Mouse (Mus musculus) layer of hippocampus, adult 9-10 months (tissue): ENCODE measurements at regions not wholly inside any gene's neighbourhood (a gene's known extent, or its start where the extent isn't known, plus 50 kb on each side); places are given as distances from the start of the nearest gene placed in this dataset.
A peak's percentile ranks its signal among the peaks of the same experiment; 100 is the strongest.

Experiments used
- DNase-seq: peaks from one replicate; pipeline ENCODE4 v3.0.0; 2022; ENCODE audit warnings: low spot score

DNA sequence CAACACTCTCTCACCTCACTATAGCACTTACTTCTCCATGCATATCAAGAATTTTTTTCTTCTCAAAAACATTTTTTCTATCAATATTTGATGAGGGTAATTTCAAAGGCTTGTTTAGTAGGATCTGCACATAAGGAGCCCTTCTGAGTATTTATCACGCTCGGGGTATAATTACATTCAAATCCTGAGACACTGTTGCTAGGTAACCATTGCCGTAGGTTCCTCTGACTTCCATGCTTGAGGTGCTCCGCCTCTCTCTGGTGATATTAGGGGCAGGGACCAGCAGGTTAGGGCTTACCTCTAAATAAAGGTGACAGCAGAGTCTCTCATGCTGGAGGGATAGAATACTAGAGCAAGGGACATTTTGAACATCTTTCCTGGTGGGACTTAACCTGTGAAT, 54.4 kb upstream of the 9630041A04Rik start:
- DNase-seq = no peak

DNA sequence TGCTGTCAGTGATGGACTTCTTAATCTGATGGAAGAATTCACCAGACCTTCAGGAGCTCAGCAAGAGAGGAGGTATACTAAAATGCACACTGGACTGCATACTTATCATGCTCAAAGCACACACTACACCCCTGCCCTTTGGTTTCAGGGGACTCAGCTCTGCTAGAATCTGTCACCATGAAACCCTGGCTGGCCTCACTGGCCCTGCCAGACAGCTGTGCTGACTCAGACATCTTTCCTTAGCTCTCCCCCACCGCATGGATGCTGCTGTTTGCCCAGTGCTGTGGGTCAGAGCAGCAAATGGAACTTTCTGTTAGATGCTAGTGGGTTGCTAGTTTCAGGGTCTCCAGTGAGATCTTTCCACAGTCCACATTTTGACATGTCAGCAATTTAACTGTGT, 64.9 kb upstream of the 9630041A04Rik start:
- no peak for DNase-seq

DNA sequence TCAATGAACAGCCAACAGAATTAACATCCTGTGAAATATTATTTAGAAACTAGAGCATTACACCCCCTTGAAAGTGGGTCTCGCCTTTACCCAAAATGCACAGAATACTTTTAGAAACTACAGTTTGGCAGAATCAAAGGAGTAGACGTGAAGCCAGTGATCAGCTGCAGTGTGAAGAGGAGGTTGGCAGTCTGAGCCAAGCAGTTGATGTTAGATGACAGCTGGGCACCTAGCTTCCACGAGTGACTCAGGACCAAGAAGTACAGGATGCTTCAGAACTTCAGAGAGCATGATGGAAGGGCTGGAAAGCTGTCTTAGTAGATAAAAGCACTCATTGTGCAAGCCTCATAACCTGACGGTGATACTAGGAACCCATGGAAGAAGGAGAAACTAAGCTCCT, 65.6 kb upstream of the 9630041A04Rik start:
- no peak for DNase-seq

DNA sequence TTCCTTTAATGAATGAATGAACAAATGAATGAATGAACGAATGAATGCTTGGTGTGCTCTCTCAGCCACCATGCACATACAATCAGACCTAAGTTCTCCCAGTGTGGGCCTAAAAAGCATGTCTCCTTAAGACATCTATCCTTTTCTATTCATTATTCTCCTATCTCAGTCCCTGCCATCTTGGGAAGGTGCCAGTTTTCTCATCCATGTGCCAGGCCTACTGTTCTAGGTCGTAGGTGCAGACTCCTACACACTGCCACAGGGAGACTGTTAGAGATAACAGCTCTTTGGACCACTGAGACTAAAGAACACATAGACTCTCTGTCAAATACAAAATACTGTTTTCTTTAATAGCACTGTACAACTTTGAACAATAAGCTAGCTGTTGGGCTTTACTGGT, 66.2 kb upstream of the 9630041A04Rik start:
- DNase-seq = no peak

DNA sequence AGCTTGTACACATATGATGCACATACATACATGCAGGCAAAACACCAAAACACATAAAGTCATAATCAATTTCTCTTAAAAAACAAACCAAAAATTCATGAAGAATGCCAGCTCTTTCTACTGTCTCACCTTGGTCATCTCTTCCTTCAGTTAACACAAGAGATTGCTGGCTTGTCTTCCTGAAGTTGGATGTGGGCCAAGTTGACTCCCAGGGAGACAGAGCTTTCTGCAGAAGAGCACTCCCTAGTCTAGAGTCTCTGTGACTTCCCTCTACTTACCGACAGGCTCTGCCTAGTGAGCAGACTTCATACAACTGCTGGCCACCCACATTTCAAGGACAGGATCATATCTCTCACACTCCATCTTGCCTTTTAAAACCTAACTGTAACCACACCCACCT, 70.7 kb upstream of the 9630041A04Rik start:
- DNase-seq = no peak

DNA sequence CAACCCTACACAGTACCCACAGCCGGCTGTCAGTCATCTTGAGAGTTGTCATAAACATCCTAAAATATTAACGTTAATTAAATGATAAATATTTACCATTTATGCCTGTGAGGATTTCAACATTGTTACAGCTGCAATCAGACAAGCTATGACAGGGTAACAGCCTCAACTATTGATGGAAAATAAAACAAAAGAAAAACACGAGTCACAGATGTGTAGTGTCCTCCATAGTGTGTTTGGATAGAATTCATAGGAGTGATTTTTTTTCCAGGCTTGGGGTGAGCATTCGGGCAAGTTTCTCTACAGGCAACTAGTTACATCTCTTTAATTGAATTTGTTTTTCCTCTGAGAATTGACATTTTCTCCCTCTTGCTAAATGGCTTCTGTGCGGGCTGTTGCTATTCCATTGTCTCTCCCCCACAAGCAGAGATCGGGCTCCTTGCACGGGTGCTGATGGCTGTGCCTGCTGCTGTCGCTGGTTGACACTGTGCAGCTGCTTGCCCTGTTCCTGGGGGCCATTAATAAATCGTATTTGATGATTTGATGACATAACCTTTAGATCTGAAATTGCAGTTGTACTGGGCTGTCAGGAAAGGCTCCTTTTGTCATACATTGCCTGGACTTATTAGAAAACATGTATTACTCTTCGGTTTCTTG, 120.6 kb upstream of the 9630041A04Rik start:
- no peak for DNase-seq

DNA sequence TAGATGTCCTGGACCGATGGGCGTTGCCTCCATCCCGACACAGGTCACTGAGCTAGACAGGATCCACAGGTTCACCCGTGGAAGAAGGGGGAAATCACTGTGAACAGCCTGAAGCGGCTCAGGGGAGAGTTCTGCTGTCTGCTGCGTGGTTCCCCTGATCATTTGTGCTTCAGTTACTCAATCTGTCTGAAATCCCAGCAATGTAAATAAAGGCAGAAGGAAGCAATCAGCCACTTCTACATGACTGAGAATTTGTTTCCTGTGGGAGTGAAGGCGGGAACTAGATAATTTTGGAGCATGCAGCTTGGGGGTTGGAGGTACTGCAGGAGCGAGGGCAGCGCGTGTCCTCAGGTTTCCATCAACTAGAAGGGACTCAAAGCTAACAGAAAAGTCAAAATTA, 122.3 kb upstream of the 9630041A04Rik start:
- no peak for DNase-seq

DNA sequence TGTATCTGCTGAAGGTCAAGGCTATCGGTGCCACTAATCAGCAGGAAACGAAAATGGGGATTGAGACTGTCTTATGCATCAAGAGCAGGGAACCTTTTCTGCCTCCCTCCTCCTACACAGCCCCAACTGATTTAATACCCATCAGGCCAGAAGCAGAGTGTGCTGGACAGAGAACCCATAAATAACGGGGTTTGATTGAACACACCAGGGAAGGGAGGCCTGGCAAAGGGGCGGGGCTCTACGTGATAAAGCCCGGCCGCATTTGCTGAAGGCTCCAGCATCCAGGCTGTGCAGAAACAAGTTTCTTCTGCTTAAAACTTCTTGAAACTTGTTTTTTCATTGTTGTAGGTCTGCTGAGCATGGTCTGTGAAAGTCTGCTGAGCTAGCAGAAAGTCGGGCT, 127.4 kb upstream of the 9630041A04Rik start:
- DNase-seq = no peak

DNA sequence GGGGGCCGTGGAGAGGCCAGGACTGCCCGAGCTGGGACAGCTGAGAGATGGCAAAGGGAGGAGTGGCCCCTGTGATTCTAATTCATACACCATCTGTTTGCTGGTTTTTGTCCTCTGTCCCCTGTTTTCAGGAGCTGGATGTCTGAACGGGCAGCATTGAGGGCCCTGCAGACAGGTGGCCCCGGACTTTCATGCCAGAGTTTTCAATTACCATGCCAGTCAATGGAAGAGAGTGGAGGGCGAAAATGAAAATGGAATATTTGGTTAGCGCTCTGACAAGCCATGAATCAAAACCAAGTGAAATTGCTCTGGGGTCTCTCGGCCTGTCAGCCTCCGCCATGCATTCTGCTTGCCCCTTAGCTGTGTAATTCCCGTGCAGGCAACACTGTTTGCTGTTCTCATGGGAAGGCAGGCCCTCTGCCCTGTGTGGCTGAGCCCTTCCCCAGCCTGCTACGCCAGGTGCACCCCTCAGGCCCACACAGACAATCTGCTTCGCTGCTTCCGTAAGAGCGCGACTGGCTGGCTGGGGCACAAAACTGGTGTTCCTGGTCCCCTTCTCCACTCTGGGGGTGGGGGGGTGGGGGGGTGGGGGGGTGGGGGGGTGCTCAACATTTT, 127.9 kb upstream of the 9630041A04Rik start:
- DNase-seq = no peak

DNA sequence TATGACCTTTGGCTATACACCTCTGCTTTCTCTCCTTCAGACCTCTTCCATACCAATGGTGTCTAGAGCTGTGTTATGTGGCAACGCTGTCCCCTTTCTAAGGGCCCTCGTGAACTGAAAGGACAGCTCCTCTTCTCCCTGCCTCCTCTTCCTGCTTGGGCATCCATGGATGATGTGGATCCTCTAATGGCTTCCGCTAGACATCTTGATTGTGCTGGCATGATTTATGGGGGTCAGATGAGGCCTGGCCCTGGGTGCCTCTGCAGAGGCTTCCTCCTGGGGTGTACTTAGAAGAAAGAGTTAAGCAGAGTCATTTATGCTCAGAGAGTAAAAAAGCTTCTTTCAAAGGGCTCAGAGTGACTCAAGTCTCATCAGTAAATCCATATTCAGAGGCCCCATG, 131.5 kb upstream of the 9630041A04Rik start:
- DNase-seq = no peak

DNA sequence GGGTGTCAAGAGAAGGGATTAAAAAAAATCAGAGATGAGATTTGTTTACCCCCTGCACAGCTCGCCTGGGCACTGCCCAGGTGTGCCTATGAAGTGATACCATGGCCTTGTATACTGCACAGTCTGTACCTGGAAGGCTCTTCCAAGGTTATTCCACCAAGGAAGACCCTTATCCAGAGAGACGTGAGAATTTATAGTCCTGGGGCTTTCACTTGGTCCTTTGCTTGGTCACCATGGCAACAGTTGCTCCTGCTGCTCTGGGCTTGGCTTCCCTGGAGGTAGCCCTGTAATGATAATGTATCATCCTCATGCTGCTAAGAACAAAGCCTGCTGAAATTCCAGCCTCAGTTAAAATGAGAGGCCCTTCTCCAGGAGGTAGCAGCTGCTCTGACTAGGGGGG, 143.7 kb upstream of the 9630041A04Rik start:
- DNase-seq = no peak

DNA sequence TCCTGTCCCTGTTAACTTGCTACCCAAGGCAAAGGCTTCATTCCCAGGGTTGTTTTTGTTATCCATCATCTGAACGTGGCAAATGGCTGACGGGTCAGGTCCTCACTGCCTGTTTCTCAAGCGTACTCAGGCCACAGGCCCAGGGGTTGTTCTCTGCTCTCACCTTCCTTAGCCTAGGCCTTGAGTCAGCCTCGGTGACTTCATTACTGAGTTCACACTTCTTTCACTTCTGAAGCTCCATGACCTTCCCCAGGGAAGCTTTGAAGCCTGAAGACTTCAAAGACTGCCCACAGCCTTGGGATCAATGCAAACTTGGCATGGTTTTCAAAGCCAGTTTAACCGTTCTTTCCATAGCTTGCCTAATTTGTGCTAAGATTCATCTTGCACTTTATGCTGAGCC, 145.3 kb upstream of the 9630041A04Rik start:
- DNase-seq = no peak

DNA sequence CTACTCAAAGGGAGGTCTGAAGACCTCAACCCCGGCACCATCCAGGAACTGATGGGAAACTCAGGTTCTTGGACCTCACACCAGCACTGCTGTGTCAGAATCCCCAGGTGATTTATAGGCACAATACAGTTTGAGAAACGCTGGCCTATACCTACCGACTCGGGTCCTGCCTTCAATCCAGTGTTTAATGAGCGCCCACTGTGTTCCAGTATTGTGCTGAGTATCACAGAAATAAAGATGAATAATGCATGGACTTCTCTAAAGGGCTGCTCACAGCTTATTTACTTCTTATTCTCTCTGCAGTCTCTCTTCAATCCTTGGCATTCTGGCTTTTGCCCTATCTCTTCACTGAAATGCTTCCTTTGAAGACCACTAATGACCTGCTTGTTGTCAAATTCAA, 146.8 kb upstream of the 9630041A04Rik start:
- no peak for DNase-seq

DNA sequence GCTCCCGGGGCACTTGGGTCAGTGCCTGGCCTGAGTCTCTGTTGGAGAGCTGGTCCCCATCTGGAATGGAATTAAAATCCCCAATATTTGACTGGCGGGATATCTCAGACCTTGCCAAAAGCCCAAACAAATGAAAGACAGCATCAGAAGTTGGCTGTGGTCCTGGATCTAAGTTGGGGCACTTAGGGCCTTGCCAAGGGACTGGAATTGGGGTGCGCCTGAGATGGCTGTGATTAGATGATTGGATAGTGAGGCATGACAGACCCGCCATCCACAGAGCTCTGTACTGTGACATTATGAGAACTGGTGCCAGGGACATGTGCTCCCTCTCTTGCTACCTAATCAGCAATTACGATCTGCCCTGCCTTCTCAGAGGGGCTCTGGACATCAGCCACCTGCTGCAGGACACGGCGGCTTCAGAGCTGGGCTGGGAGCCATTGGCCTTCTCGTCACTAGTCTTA, 151.0 kb upstream of the 9630041A04Rik start:
- no peak for DNase-seq

DNA sequence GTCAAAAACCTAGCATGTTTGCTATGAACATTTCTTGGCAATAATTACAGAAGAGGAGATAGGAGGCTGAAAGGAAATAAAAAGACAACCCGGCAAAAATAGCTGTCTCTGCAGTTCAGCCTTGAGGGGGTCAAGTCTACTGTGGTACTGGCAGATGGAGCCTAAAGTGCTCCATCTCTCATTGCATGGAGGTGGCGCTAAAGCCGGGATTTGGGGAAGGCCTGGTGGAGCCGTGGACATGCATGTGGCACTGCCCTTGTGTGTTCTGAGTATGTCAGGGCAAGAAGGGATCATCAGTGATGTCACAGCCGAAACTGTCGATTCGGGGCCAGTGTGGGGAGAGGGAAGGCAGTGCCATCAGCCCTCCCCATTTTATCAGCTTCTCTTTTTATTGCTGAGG, 161.3 kb upstream of the 9630041A04Rik start:
- no peak for DNase-seq

DNA sequence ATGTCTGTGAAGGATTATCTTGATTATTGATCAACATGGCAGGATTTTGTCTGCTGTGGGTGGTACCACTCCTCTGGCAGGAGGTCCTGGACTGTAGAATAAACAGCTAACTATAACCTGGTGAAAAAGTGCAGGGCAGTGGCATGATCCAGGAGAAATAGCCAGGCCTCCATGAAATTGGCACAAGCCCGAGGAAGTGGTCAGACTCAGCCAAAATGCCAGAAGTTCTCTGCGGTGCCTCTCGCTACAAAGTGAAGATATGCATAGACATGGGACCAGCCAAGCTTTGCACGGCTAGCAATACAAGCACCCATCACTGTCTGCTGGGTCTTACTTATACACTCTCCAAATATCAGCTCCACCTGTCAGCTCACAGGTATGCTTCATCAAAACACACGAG, 167.6 kb upstream of the 9630041A04Rik start:
- DNase-seq = no peak

DNA sequence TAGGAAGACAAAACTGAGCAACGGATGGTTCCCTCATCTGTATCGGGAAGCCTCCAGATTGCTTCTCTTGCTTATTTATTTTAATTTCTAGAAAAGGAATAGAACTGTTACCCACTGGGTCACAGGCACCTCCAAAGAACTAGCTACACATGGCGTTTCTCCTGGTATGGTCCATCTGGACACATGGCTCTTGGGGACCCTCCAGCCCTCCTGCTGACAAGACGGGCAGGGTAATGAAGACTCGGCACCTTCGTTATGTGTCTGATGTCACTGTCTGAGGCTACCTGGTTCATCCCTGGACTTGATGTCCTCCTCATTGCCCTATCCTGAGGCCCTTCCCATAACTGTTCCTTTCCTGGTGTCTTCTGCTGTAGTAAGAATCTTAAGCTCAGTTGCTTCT, 170.3 kb upstream of the 9630041A04Rik start:
- no peak for DNase-seq

DNA sequence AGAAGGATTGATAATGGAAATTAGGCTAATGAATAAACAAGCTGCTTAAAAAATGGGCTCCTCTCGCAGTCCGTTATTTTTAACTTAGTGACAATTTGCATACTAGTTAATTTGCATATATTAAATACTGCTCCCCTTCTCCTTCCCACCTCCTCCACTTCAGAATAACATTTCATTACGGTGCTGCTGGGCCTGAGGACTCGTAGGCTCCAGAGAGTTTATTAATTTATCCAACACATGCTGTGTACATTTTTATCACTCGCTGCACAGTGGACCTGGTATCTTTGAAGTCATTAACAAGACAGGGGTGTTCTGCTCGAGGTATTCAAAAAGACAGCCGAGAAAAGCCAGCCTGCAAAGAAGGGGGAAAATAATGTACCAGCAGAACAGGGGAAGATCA, 170.7 kb upstream of the 9630041A04Rik start:
- no peak for DNase-seq

DNA sequence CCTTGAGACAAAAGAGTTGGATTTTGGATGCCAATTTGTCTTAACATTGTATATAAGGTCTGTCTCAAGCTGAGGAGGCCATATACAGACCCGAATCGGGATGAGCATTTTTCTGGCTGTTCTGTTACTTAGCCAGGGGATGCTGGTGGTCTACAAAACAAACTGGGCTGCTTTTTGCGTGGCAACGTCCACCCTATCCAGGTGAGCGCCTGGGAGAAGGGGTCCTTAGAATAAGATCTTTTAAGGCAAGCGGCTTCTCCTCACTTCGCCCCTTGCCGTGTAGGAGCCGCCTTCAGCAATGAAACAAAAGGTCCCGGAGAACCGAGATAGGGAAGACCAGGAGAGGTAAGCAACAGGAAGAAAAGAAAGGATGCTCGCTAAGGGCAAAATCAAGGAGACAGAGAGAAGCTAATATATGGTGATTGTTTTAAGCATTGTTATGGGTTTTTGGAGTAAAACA, 171.2 kb upstream of the 9630041A04Rik start:
- no peak for DNase-seq

DNA sequence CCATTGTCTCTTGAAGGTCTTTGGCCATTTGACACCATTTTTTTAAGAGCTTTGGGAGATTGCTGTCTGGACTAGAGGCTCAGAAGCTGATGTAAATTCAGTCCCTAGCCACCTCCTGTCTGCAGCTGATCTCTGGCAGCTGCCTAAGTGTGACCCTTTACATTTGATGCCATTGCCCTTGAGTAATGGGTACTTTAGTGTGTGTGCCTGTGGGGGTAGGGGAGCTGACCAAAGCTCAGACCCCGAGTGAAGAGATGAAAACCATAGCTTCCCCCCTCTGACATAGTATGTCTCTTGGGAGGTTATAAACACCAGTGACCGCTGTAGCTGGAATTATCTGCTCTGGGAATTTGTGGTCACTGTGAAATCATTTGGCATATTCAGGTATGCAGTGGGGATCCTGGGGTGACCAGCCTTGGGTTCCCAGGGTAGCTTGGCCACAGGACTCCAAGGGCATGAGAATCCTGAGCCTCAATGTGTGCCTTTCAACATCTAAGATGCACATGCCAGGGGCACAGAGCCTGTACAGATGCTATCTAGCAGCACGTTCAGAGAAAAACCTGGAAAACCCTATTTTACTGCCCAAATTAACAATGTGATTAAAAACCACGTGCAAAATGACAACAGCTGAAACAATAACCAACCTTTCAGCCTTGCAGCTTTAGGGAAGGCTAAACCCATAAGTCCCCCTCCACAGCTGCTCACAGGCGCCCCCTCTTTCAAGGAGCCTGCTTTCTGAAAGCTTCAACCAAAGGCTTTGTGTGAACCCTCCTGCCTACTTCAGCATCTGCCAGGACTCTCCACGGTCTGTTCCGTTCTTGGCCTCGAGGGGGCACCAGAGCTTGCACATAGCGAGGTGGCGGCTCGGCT, 171.9 kb upstream of the 9630041A04Rik start:
- DNase-seq = peak; percentile 88

DNA sequence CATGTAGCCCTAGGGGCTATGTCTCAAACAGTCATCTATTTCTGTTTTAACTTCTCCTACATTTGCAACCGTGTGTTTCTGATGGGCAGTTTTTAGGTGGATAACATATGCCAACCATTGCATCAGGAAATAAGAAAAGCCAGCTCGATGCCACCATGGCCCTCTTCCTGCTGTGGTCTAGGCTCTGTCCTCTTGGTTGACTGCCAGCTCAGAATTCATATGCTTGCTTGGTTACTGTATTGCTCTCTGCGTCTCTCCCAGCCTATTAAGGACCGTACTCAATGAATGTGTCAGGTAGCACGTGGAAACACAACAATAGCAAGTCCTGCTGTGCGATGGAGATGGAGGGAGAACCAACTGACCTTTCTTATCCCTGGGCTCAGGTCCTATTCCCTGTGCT, 174.4 kb upstream of the 9630041A04Rik start:
- DNase-seq = no peak

DNA sequence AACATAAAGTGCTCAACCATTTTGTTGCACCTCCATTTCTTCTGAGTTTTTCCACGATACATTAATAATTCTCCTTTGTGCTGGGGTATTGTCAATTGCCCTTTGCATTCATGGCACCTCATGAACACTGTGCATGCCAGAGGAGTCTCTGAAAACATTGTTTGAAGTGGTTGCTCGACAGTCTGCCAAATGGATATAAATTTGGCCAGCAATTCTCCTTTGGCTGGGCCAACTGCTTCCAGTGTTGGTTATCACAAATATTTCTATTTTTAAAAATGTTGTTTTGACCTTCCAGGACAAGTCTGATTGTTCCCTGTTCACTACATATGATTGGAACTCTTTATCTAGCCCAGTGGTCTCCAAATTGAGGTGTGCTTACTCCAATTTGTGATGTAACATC, 184.1 kb upstream of the 9630041A04Rik start:
- DNase-seq = no peak

DNA sequence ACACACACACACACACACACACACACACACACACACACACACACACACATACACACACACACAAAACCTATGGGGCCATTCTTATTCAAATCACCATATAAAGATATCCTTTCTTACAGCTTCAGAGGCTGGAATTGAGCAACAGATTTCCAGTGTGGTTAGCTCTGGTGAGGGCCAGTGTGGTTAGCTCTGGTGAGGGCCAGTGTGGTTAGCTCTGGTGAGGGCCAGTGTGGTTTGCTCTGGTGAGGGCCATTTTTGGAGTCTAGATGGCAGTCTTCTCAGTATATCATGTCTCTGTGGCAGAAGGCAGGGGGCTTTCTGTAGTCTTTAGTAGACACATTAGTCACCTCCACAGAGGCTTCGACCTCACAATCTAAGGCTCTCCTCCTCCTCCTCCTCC, 191.5 kb upstream of the 9630041A04Rik start:
- DNase-seq = no peak
